Mouse (Mus musculus): ENCODE data around the gene Cyp4x1.

DNA sequence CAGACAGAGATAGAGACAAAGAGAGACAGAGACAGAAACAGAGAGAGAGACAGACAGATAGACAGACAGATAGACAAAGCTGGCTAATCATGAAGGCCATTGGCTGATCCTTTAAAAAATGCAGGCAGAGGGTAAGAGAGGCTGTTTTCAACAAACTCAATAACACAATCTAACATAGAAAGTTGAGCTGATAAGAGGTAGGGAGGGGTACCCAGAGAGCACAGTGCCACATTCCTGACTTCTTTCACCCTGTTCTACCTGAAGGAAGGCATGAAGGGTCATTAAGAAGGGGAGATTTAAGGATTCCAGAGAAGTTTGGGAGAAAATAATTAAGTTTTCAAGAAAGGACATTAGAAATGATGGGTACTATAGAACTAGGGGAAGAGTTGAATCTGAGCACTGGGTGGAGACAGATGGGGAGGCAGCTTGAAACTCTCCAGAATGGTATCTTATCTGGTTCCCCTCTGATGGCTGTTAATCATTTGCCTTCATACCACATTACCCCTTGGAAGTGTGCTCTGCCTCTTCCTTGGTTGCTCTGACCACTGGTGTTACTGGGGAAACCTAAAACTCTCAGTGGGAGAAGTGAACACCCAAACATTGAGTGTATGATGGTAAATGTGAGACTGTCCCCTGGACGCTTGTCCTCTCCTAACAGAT, 40.7 kb upstream of the Cyp4x1 start:
- TF ChIP-seq EP300 (IDR thresholded peaks at IDR 0.05; ENCODE audit: low read depth) (no peak), CTCF (IDR thresholded peaks at IDR 0.05; ENCODE audit: low read depth) (no peak)

Measured in heart, postnatal 0 days (tissue).